Mouse (Mus musculus): ENCODE measurements around the gene Ndufb11.

GRCm38 (mm10) chrX:20663444-20663790 lies 46.0 kb upstream of the Ndufb11 start:
- TF ChIP-seq EP300 (IDR thresholded peaks at IDR 0.05; ENCODE audit: low read depth) (no peak), CTCF (IDR thresholded peaks at IDR 0.05; ENCODE audit: low read depth) (no peak)
